Mouse (Mus musculus) embryo, embryonic 10.5 days (tissue): ENCODE data around the gene Tpi1.

Source experiments
- DNase-seq: peaks from one replicate; pipeline ENCODE4 v3.0.0-alpha.2; 2015; ENCODE audit warnings: low spot score

Gene Tpi1

GRCm38 (mm10) chr6:124813933-124814332, at the start of gene Tpi1:
Gene Tpi1, minus strand, starts transcription at chr6:124814296.
- peak; percentile 96 for DNase-seq

- peak; percentile 55 for DNase-seq
Observed at GRCm38 (mm10) chr6:124863125-124863657, 49.1 kb upstream of the Tpi1 start.

GRCm38 (mm10) chr6:124862406-124863124, 48.5 kb upstream of the Tpi1 start:
- no peak for DNase-seq

- DNase-seq, result no peak
Observed at GRCm38 (mm10) chr6:124861802-124862201, 47.7 kb upstream of the Tpi1 start.

GRCm38 (mm10) chr6:124861266-124861665, 47.2 kb upstream of the Tpi1 start:
- no peak for DNase-seq

GRCm38 (mm10) chr6:124860511-124860910, 46.4 kb upstream of the Tpi1 start:
- DNase-seq, result no peak

- peak; percentile 90 for DNase-seq
Observed at GRCm38 (mm10) chr6:124859725-124860124, 45.6 kb upstream of the Tpi1 start.

GRCm38 (mm10) chr6:124858561-124859318, 44.6 kb upstream of the Tpi1 start:
- no peak for DNase-seq

GRCm38 (mm10) chr6:124857840-124858530, 43.9 kb upstream of the Tpi1 start:
- peak; percentile 63 for DNase-seq

- peak; percentile 93 for DNase-seq
Observed at GRCm38 (mm10) chr6:124856916-124857839, 43.1 kb upstream of the Tpi1 start, which contains the start of gene P3h3. Gene P3h3, minus strand, starts transcription at chr6:124857752.

- peak; percentile 84 for DNase-seq
Observed at GRCm38 (mm10) chr6:124856321-124856720, 42.2 kb upstream of the Tpi1 start.

- DNase-seq, result no peak
Observed at GRCm38 (mm10) chr6:124854647-124855046, 40.6 kb upstream of the Tpi1 start.

GRCm38 (mm10) chr6:124850535-124850934, 36.4 kb upstream of the Tpi1 start:
- DNase-seq, result no peak

- peak; percentile 99 for DNase-seq
Observed at GRCm38 (mm10) chr6:124847305-124847704, 33.2 kb upstream of the Tpi1 start.

GRCm38 (mm10) chr6:124840241-124841167, 26.4 kb upstream of the Tpi1 start, which contains the start of gene Gnb3:
Gene Gnb3, minus strand, starts transcription at chr6:124840275.
- DNase-seq, result no peak

- DNase-seq, result no peak
Observed at GRCm38 (mm10) chr6:124839805-124840204, 25.7 kb upstream of the Tpi1 start.

- no peak for DNase-seq
Observed at GRCm38 (mm10) chr6:124836411-124836810, 22.3 kb upstream of the Tpi1 start.

- peak; percentile 48 for DNase-seq
Observed at GRCm38 (mm10) chr6:124835531-124835930, 21.4 kb upstream of the Tpi1 start.

- DNase-seq, result no peak
Observed at GRCm38 (mm10) chr6:124834512-124835081, 20.5 kb upstream of the Tpi1 start.

- DNase-seq, result no peak
Observed at GRCm38 (mm10) chr6:124831649-124832048, 17.6 kb upstream of the Tpi1 start.
